Mouse (Mus musculus) cortical plate, adult 2 months (tissue): ENCODE results near the gene Cltb.

Source experiments
- CTCF ChIP-seq: fragments of 200-500 bp; IDR thresholded peaks from 2 replicates; pipeline ENCODE4 v1.5.1; 2011; ENCODE audit warnings: mild to moderate bottlenecking, control low read depth, low read length; ENCODE audit not compliant: insufficient read depth; ENCODE audit errors: extremely low read depth
- POLR2A ChIP-seq: fragments of 200-500 bp; IDR thresholded peaks from 2 replicates; pipeline ENCODE4 v1.6.1; 2011; ENCODE audit warnings: mild to moderate bottlenecking, low read length, control low read depth; ENCODE audit not compliant: insufficient read depth; ENCODE audit errors: extremely low read depth

GRCm38 (mm10) chr13:54607204-54607603, 3.9 kb downstream of the Cltb start:
- TF ChIP-seq CTCF: no peak
- TF ChIP-seq POLR2A: no peak
